Mouse (Mus musculus) heart, embryonic 14.5 days (tissue): ENCODE measurements around the gene Zfp84. TPM values are rescaled to one million over a fixed set of nuclear protein-coding genes. Genes with fewer than 3 reads are reported as not detected.

ENCODE experiments used
- ATAC-seq: fragments of 200-750 bp; cut with Nextera tagmentation; 2 replicates; pipeline ENCODE4 v1.8.0; 2017; ENCODE audit warnings: low read depth, moderate TSS enrichment; ENCODE audit not compliant: insufficient number of reproducible peaks, insufficient read depth, low FRiP score
- H3K27ac ChIP-seq, 2 experiments: fragments of 200-500 bp in 1 of 2; fragments of 300-500 bp in 1 of 2; sonication (generic) in 1 of 2; replicated peaks in 1 of 2; 2 replicates each; pipeline ENCODE4 v1.5.1; 2012 to 2014; ENCODE audit warnings: low read depth in 2 of 2, low read length in 2 of 2, control low read depth in 1 of 2, mild to moderate bottlenecking in 1 of 2, mixed read lengths in 1 of 2; ENCODE audit not compliant: control insufficient read depth in 1 of 2, insufficient read depth in 1 of 2
- H3K27me3 ChIP-seq: fragments of 300-500 bp; sonication (generic); 2 replicates; pipeline ENCODE4 v1.6.1; 2014; ENCODE audit warnings: mild to moderate bottlenecking, low read length, control low read depth; ENCODE audit not compliant: control insufficient read depth, insufficient read depth
- H3K36me3 ChIP-seq: fragments of 300-500 bp; sonication (generic); 2 replicates; pipeline ENCODE4 v1.6.1; 2014; ENCODE audit warnings: mild to moderate bottlenecking, control low read depth, low read length, mixed read lengths; ENCODE audit not compliant: control insufficient read depth, insufficient read depth
- H3K4me1 ChIP-seq, 2 experiments: fragments of 200-500 bp in 1 of 2; fragments of 300-500 bp in 1 of 2; sonication (generic) in 1 of 2; 2 replicates each; pipeline ENCODE4 v1.6.1; 2012 to 2014; ENCODE audit warnings: low read length in 2 of 2, control low read depth in 1 of 2, mixed read lengths in 1 of 2; ENCODE audit not compliant: control insufficient read depth in 2 of 2, insufficient read depth in 2 of 2
- H3K4me2 ChIP-seq: fragments of 300-500 bp; sonication (generic); 2 replicates; pipeline ENCODE4 v1.6.1; 2014; ENCODE audit warnings: mild to moderate bottlenecking, low read length
- H3K4me3 ChIP-seq, 2 experiments: fragments of 200-500 bp in 1 of 2; fragments of 300-500 bp in 1 of 2; sonication (generic) in 1 of 2; 2 replicates each; pipeline ENCODE4 v1.5.1; 2012 to 2014; ENCODE audit warnings: low read length in 2 of 2, mild to moderate bottlenecking in 2 of 2, control low read depth in 1 of 2, low read depth in 1 of 2, moderate library complexity in 1 of 2; ENCODE audit not compliant: control insufficient read depth in 1 of 2, insufficient read depth in 1 of 2
- H3K9ac ChIP-seq: fragments of 300-500 bp; sonication (generic); 2 replicates; pipeline ENCODE4 v1.6.1; 2014; ENCODE audit warnings: mild to moderate bottlenecking, low read length
- H3K9me3 ChIP-seq: fragments of 300-500 bp; sonication (generic); 2 replicates; pipeline ENCODE4 v1.6.1; 2016; ENCODE audit warnings: low read length, control low read depth; ENCODE audit not compliant: control insufficient read depth
- WGBS: fragments of 180-500 bp; shearing (Covaris S2); extraction: QIAGEN DNeasy Blood & Tissue Kit; methylation state at CpG from one replicate; pipeline ENCODE4 v1.1.7; 2014; 5-methylcytosine and 5-hydroxymethylcytosine counted together
- polyA plus RNA-seq: library from polyadenylated mRNA; unstranded; fragments of >200 nt; fragmentation: Nextera tagmentation; extraction: Ambion mirVana; gene quantifications from 2 replicates; pipeline ENCODE4 v1.2.1, GENCODE M21; 2014

Zfp84 gene
- polyA plus RNA-seq, 1 experiment from 2014 or later = 10.0 TPM

GRCm38 (mm10) chr7:29767058-29767686 lies 1.2 kb upstream of the Zfp84 start:
- H3K9me3 ChIP-seq = no peaks in the 10 kb centered on the region
- H3K4me1 ChIP-seq = peaks cover 0 to 12% of the 10 kb centered on the region in 2 experiments; a peak in 2 of 4 replicates
- H3K9ac ChIP-seq = peak overlapping the region; percentile 73
- H3K4me2 ChIP-seq = peak overlapping the region; percentile 82
- H3K27me3 ChIP-seq = no peaks in the 10 kb centered on the region
- H3K27ac ChIP-seq = peak overlapping the region; percentile 62 to 78; a peak in 3 of 4 replicates
- WGBS = 1% methylated on average over 15 of the region's 15 CpGs
- H3K36me3 ChIP-seq = peaks cover 12% of the 10 kb centered on the region
- ATAC-seq = peak; percentile 26; the same call in 1 of the 2 replicates
- H3K4me3 ChIP-seq = peak overlapping the region; percentile 57 to 74

DNA sequence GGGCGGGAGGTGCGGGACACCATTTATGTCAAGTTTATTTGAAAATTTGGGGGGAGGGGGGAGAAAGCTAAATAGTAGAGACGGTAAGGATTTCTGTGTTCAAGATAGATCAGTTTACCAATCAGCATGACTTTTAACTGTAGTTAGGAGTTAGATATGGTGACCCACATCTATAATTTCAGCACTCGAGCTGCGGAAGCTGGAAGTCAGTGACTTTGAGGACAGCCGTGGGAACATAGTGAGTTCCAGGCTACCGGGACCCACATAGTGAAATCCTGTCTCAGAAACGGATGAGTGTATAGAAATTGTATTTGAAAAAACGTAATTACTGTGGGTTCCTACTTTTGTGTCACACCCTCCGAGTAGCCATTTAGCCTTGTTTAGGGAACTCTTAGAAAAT lies 628 bp downstream of the Zfp84 start:
- Histone ChIP-seq H3K4me2 (peak overlapping the region; percentile 82), H3K9me3 (no peaks in the 10 kb centered on the region), H3K4me3 (peak overlapping the region; percentile 74 to 92), H3K27ac (peak overlapping the region; percentile 72 to 78; a peak in 3 of 4 replicates), H3K9ac (peak overlapping the region; percentile 79), H3K4me1 (peaks cover 4 to 12% of the 10 kb centered on the region in 2 experiments; a peak in 3 of 4 replicates), H3K36me3 (peaks cover 28% of the 10 kb centered on the region), H3K27me3 (no peaks in the 10 kb centered on the region)
- 4% methylated on average over 10 of the region's 10 CpGs for WGBS
- ATAC-seq = no peak

DNA sequence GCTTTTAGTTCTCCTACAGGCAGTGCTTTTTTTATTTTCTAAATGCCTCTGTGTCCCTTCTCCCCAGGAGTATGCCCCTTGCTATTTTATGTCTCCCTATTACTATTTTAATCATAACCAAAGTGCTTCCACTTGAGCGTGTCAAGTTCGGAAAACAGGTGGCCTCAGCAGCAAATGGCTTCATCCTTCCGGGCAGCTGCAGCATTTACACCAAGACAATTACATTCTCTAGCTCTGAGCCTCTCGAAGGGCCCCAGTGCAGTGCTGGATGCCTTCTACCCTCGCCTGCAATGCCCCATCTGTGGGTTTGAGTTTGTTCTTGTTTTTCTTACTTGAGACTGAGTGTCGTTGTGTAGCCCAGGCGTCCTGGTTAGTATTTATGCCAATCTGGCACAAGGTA lies 5.2 kb downstream of the Zfp84 start:
- no peak overlapping the region for H3K9ac ChIP-seq
- H3K9me3 ChIP-seq = peaks cover 3% of the 10 kb centered on the region; the same call in 1 of the 2 replicates
- H3K27ac ChIP-seq = peak overlapping the region; percentile 5 to 51; a peak in 2 of 4 replicates
- peaks cover 4 to 14% of the 10 kb centered on the region in 2 experiments; a peak in 3 of 4 replicates for H3K4me1 ChIP-seq
- no peak overlapping the region for H3K4me2 ChIP-seq
- H3K4me3 ChIP-seq = no peak overlapping the region
- 60% methylated on average over 7 of the region's 7 CpGs for WGBS
- no peaks in the 10 kb centered on the region for H3K27me3 ChIP-seq
- peaks cover 74% of the 10 kb centered on the region for H3K36me3 ChIP-seq
- ATAC-seq = no peak

DNA sequence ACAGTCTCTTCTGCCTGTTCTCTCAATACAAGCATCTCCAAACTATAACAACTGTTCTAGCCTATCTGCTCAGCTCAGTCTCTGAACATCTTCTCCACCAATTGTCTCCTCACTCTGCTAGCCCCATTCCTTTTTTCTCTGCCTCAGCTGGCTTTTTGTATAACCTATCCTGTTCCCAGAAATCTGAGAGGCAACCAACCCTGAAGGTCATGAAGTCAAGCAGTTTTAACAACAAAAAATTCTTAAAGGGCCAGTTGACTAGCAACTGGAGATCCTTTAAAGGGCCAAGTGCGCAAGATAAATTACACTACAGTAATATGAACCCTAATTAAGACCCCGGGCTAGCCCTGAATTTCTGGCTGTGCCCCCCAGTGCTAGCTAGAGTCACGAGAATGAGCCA lies 6.0 kb downstream of the Zfp84 start:
- H3K4me3 ChIP-seq = no peak overlapping the region
- H3K9me3 ChIP-seq = peaks cover 3% of the 10 kb centered on the region; the same call in 1 of the 2 replicates
- H3K36me3 ChIP-seq = peaks cover 82% of the 10 kb centered on the region
- ATAC-seq = no peak
- H3K4me2 ChIP-seq = no peak overlapping the region
- no peak overlapping the region for H3K27ac ChIP-seq
- peaks cover 4 to 9% of the 10 kb centered on the region in 2 experiments; a peak in 3 of 4 replicates for H3K4me1 ChIP-seq
- H3K27me3 ChIP-seq = no peaks in the 10 kb centered on the region
- WGBS = 96% methylated on average over 3 of the region's 3 CpGs
- no peak overlapping the region for H3K9ac ChIP-seq

- no peak overlapping the region for H3K9ac ChIP-seq
- no peak overlapping the region for H3K27ac ChIP-seq
- 94% methylated on average over 19 of the region's 19 CpGs for WGBS
- H3K4me2 ChIP-seq = no peak overlapping the region
- H3K4me1 ChIP-seq = peaks cover 4 to 5% of the 10 kb centered on the region in 2 experiments; a peak in 2 of 4 replicates
- H3K27me3 ChIP-seq = no peaks in the 10 kb centered on the region
- peaks cover 77% of the 10 kb centered on the region for H3K36me3 ChIP-seq
- no peak for ATAC-seq
- H3K9me3 ChIP-seq = peaks cover 3% of the 10 kb centered on the region; the same call in 1 of the 2 replicates
- no peak overlapping the region for H3K4me3 ChIP-seq
These were observed 8.2 kb downstream of the Zfp84 start for GRCm38 (mm10) chr7:29776568-29776967.

DNA sequence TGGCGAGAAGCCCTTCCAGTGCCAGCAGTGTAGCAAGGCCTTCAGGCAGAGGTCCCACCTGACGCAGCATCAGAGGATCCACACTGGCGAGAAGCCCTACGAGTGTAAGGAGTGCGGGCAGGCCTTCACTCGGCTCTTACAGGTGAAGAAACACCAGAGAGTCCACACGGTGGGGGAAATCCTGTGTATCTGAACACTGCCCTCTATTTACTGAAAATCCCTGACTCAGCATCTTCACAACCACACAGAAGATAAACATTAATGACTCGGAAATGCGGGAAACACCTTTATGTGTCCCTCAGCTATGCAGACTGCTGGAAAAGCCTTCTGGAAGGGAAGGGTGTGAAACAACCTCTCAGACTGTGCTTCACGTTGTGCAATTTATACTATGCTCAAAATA lies 9.0 kb downstream of the Zfp84 start:
- Histone ChIP-seq H3K27me3 (no peaks in the 10 kb centered on the region), H3K9ac (no peak overlapping the region), H3K4me2 (no peak overlapping the region), H3K4me3 (no peak overlapping the region), H3K36me3 (peaks cover 70% of the 10 kb centered on the region), H3K4me1 (peaks cover 4 to 5% of the 10 kb centered on the region in 2 experiments; a peak in 2 of 4 replicates), H3K9me3 (peaks cover 3% of the 10 kb centered on the region; the same call in 1 of the 2 replicates), H3K27ac (no peak overlapping the region)
- no peak for ATAC-seq
- 93% methylated on average over 10 of the region's 10 CpGs for WGBS

DNA sequence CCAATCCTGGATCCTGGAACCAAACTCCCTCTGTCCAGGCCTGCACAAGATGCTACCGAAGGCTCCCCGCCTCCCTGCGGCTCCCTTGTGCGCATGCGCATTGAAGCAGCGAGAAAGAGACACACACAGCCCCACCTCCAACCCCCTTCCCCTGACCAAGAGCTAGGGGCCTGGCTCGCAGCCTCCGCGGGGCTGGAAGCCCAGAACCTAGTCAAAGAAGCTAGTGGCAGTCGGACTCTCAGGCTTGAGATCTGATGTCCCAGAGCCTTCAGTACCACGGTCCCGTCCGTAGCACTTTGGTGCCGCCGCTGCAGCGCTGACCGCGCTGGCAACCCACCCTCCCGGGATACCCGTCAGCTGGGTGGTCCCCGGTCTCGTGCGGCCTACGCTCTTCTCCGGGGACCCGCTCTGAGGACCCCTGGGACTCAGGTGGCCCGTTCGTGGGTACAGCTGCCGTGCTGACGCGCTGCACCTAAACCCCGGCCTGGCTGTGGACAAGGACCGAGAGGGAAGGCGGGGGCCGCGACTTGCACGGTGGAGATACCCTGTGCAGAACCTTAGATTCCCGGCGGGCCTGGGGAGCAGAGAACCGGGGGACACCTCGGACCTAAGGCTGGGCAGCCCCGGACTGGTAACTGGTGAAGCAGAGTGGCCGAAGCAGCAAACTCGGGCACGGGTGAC lies 15.7 kb downstream of the Zfp84 start, which contains the start of gene Zfp30:
Zfp30 (plus strand) TSS at position 128 of the 681 bp plus-strand sequence.
- Histone ChIP-seq H3K27ac (peak within 1 kb of the TSS; percentile 84 to 87), H3K4me1 (peaks cover 6 to 19% of the 10 kb centered on the region in 2 experiments), H3K4me3 (peak within 1 kb of the TSS; percentile 74 to 88), H3K9me3 (no peaks in the 10 kb centered on the region), H3K36me3 (peaks cover 20% of the 10 kb centered on the region), H3K27me3 (no peaks in the 10 kb centered on the region), H3K4me2 (peak within 1 kb of the TSS; percentile 76), H3K9ac (peak within 1 kb of the TSS; percentile 87)
- under 1% methylated on average over 43 of the region's 45 CpGs for WGBS
- ATAC-seq = peak; percentile 93
